Mouse (Mus musculus) c-Kit-positive CD71-negative TER-119-negative erythroid progenitor cells, embryonic 14.5 days (primary cell): ENCODE results near the gene Cntf.
"Not testable (repeated sequence)": the region's sequence is repeated elsewhere in the genome, so short reads cannot be mapped to it uniquely, and the experiment has no call there.

Experiments used
- DNase-seq: peaks from one replicate; pipeline ENCODE4 v3.0.0-alpha.2; 2013; ENCODE audit warnings: low read depth

The Cntf gene

DNA sequence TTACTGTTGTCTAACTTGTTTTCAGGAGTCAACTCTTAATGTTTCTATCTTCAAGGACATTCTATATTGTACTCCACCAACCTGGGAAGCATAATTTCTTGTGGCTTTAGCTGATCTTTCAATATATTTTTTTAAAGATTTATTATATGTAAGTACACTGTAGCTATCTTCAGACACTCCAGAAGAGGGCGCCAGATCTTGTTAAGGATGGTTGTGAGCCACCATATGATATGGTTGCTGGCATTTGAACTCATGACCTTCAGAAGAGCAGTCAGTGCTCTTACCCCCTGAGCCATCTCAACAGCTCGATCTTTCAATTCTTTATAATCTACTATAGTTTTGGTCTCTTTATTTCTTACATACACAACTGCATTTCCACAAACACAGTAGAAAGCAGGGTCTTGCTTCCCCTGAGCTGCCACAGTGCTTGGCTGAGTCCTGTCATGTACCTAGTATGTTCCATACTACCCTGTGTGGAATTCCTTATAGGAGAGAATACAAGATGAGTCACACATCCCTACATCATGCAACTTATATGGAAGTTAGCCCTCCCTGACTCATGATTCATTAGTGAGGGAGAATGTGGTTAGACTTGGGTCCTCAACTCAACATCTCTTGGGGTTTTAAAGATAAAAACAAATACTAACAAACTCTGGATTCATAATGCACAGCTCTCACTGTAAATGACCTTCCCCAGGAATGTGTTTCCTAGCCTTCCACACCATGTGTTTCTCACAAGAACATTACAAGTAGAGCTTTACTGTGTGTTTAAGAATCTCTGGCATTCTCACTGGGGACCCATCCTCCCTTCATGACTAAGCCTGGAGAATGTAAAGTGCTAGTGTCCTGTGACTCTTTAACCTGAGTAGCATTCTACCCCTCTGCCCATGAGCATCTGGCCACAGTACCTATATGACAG, 3.0 kb downstream of the Cntf start:
- DNase-seq, result no peak

GRCm38 (mm10) chr19:12759656-12760055, 5.8 kb downstream of the Cntf start:
- DNase-seq, result no peak

- DNase-seq, result no peak
Measured at GRCm38 (mm10) chr19:12758936-12759478, 6.4 kb downstream of the Cntf start.

DNA sequence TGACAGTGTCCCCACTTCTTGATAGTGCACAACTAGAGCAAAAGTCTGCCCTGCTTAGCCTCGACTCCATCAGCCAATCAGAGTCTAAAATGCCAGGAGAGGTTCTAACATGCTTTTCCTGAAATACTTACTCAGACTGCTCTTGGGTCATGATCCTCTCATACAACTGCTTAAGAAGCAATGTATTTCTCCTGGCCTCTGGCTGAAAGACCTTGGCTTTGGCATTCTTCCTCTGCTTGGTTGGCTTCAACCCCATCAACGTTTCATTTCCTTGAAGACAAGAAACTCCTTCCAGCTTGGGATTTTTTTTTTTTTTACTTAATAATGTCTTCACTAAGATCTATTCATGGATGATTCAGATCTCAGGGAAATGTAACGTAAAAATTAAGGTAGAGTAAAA, 9.1 kb downstream of the Cntf start:
- DNase-seq, result no peak

GRCm38 (mm10) chr19:12731950-12732349, 33.5 kb downstream of the Cntf start:
- DNase-seq, result no peak

GRCm38 (mm10) chr19:12731036-12731435, 34.4 kb downstream of the Cntf start:
- no peak for DNase-seq

GRCm38 (mm10) chr19:12725851-12726250, 39.6 kb downstream of the Cntf start:
- no peak for DNase-seq

DNA sequence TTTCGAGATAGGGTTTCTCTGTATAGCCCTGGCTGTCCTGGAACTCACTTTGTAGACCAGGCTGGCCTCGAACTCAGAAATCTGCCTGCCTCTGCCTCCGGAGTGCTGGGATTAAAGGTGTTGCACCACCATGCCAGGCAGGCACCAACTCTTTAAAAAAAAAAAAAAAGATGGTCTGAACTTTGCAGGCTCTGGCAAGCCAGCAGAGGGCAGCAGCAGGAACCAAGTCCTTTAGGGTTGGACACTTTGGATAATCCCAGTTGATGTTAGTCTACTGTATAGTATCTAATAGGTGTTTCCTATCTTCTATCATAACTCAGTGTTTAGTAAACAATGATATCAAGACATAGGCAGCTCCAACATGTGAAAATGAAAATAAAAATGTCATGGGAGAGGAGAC, 43.1 kb downstream of the Cntf start:
- DNase-seq, result no peak

DNA sequence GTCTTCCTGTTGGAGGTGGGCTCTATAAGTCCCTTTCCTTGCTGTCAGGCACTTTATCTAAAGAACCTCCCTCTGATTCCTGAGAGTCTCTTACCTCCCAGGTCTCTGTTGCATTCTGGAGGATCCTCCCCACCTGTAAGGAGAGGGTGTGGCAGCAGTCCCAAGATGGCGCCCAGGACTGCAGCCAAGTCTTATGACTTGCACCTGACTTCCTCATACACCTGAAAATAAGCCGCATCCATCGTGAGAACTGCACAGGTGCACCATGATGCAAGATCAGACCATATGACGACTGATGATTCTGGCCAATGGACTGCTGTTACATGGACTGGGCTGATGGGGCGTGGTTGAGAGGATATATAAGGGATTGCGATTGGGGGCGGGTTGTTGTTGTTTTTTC, 43.8 kb downstream of the Cntf start:
- not testable (repeated sequence) for DNase-seq

DNA sequence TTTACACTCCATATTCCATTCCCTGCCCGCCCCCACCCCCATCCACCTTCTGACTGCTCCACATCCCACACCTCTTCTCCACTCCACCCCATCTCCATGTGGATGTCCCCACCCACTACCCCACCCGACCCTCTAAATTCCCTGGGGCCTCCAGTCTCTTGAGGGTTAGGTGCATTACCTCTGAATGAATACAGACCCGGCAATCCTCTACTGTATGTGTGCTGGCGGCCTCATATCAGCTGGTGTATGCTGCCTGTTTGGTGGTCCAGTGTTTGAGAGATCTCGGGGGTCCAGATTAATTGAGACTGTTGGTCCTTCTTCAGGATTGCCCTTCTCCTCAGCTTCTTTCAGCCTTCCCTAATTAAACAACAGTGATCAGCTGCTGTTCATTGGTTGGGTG, 44.5 kb downstream of the Cntf start:
- not testable (repeated sequence) for DNase-seq

DNA sequence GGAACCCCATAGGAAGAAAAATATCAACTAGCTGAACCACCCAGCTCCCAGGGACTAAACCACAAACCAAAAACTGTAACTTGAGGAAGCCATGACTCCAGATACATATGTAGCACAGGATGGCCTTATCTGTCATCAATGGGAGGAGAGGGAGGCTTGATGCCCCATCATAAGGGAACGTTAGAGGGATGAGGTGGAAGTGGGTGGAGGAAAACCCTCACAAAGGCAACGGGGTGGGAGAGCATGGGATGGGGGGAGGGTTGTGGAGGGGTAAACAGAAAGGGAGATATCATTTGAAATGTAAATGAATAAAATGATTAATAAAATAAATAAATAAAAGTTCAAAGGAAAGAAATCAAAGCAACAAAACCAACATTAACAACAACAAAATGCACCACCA, 45.0 kb downstream of the Cntf start:
- DNase-seq, result no peak

GRCm38 (mm10) chr19:12719189-12719588, 46.2 kb downstream of the Cntf start:
- no peak for DNase-seq
